Mouse (Mus musculus): ENCODE measurements around the gene Fancl. TPM values are rescaled to one million over a fixed set of nuclear protein-coding genes. Genes with fewer than 3 reads are reported as not detected.

Fancl gene
- polyA plus RNA-seq, 2 experiments: 12.3 to 23.6 TPM

- Histone ChIP-seq H3K27ac (no peak overlapping the region), H3K27me3 (ENCODE audit: control insufficient read depth, insufficient read depth, low read length) (no peaks in the 10 kb centered on the region), H3K9me3 (ENCODE audit: control insufficient read depth, low read length) (no peaks in the 10 kb centered on the region), H3K36me3 (replicated peaks; ENCODE audit: control insufficient read depth, insufficient read depth, low read depth) (no peaks in the 10 kb centered on the region), H3K4me3 (ENCODE audit: insufficient read depth in 1 of 2, low read depth in 2 of 2, low read length in 2 of 2) (no peak overlapping the region), H3K4me2 (ENCODE audit: low read depth) (peak overlapping the region; percentile 13; the same call in 1 of the 2 replicates), H3K4me1 (replicated peaks; ENCODE audit: control insufficient read depth in 2 of 2, insufficient read depth in 2 of 2, low read length in 1 of 2) (peaks cover 0 to 4% of the 10 kb centered on the region in 2 experiments; a peak in 2 of 4 replicates), H3K9ac (replicated peaks) (no peak overlapping the region)
- ATAC-seq (ENCODE audit: insufficient read depth) (peak; percentile 33; the same call in 1 of the 2 replicates), DNase-seq (ENCODE audit: low read depth in 3 of 3, low spot score in 3 of 3) (no peak)
- no peak for TF ChIP-seq CTCF (IDR thresholded peaks at IDR 0.05; ENCODE audit: low read depth)
- WGBS (ENCODE audit: insufficient replicate concordance): 52% methylated on average over 2 of the region's 2 CpGs
Measured at GRCm38 (mm10) chr11:26378074-26378473, 7.9 kb upstream of the Fancl start.

DNA sequence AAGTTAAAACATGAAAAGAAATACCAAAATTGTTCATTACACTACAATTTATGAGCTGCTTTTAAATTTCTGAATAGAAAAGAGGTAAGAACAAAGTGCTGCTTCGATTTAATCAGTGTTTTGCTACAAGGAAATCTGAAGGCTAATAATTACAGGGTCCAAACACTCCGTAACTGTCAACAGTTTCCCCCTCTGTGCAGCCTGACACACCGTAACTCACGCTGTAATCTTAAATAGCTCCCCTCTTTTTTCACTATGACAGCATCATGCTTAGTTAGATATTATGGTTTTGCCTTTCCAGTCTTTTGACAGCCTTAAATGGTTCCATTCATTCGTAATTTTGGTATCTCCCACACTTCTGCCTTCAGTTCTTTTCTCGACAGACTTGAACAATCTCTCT lies 4.4 kb upstream of the Fancl start:
- H3K27ac ChIP-seq: no peak overlapping the region
- H3K27me3 ChIP-seq (ENCODE audit: control insufficient read depth, insufficient read depth, low read length): no peaks in the 10 kb centered on the region
- WGBS (ENCODE audit: insufficient replicate concordance): 62% methylated on average over 6 of the region's 6 CpGs
- no peak overlapping the region for H3K4me2 ChIP-seq (ENCODE audit: low read depth)
- no peak overlapping the region for H3K9ac ChIP-seq (replicated peaks)
- H3K9me3 ChIP-seq (ENCODE audit: control insufficient read depth, low read length): no peaks in the 10 kb centered on the region
- DNase-seq (ENCODE audit: low read depth in 3 of 3, low spot score in 3 of 3) (no peak), ATAC-seq (ENCODE audit: insufficient read depth) (no peak)
- no peak overlapping the region for H3K4me3 ChIP-seq (ENCODE audit: insufficient read depth in 1 of 2, low read depth in 2 of 2, low read length in 2 of 2)
- peaks cover 0 to 4% of the 10 kb centered on the region in 2 experiments; a peak in 2 of 4 replicates for H3K4me1 ChIP-seq (replicated peaks; ENCODE audit: control insufficient read depth in 2 of 2, insufficient read depth in 2 of 2, low read length in 1 of 2)
- H3K36me3 ChIP-seq (replicated peaks; ENCODE audit: control insufficient read depth, insufficient read depth, low read depth): no peaks in the 10 kb centered on the region
- TF ChIP-seq EP300 (IDR thresholded peaks at IDR 0.05; ENCODE audit: low read depth): no peak
- TF ChIP-seq CTCF (IDR thresholded peaks at IDR 0.05; ENCODE audit: low read depth): no peak

DNA sequence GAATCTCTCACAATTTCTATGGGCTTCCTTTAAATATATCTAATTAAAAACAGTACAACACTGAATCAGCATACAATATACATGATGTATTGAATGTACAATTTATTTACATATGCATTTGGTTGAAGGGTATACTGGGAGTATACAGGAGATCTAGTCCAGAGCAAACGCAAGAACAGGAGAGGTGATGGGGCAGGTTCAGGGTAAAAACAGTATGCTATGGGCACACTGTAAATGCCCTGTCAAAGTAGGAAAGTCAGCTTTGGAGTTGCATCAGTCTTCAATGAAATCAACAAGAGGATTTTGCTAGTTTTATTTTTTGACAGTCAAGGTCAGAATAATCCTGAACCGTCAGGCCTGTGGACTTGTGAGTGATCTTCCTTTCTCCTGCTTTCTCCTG lies 743 bp downstream of the Fancl start:
- TF ChIP-seq CTCF (IDR thresholded peaks at IDR 0.05; ENCODE audit: low read depth): no peak
- no peak for TF ChIP-seq EP300 (IDR thresholded peaks at IDR 0.05; ENCODE audit: low read depth)
- no peaks in the 10 kb centered on the region for H3K36me3 ChIP-seq (replicated peaks; ENCODE audit: control insufficient read depth, insufficient read depth, low read depth)
- no peaks in the 10 kb centered on the region for H3K27me3 ChIP-seq (ENCODE audit: control insufficient read depth, insufficient read depth, low read length)
- 44% methylated on average over 2 of the region's 2 CpGs for WGBS (ENCODE audit: insufficient replicate concordance)
- peak overlapping the region; percentile 7; the same call in 1 of the 2 replicates for H3K27ac ChIP-seq
- DNase-seq (ENCODE audit: low read depth in 3 of 3, low spot score in 3 of 3) (no peak), ATAC-seq (ENCODE audit: insufficient read depth) (peak; percentile 32)
- peaks cover 5 to 6% of the 10 kb centered on the region in 2 experiments; a peak in 3 of 4 replicates for H3K4me1 ChIP-seq (replicated peaks; ENCODE audit: control insufficient read depth in 2 of 2, insufficient read depth in 2 of 2, low read length in 1 of 2)
- no peaks in the 10 kb centered on the region for H3K9me3 ChIP-seq (ENCODE audit: control insufficient read depth, low read length)
- peak overlapping the region; percentile 62 for H3K4me2 ChIP-seq (ENCODE audit: low read depth)
- peak overlapping the region; percentile 81 for H3K9ac ChIP-seq (replicated peaks)
- H3K4me3 ChIP-seq (ENCODE audit: insufficient read depth in 1 of 2, low read depth in 2 of 2, low read length in 2 of 2): peak overlapping the region; percentile 71 to 73

GRCm38 (mm10) chr11:26387087-26387611 lies 1.2 kb downstream of the Fancl start:
- DNase-seq (ENCODE audit: low read depth in 3 of 3, low spot score in 3 of 3) (peak; percentile 83 to 89 (median 84)), ATAC-seq (ENCODE audit: insufficient read depth) (peak; percentile 100)
- peak overlapping the region; percentile 57 for H3K27ac ChIP-seq
- H3K36me3 ChIP-seq (replicated peaks; ENCODE audit: control insufficient read depth, insufficient read depth, low read depth): no peaks in the 10 kb centered on the region
- peaks cover 5 to 6% of the 10 kb centered on the region in 2 experiments; a peak in 3 of 4 replicates for H3K4me1 ChIP-seq (replicated peaks; ENCODE audit: control insufficient read depth in 2 of 2, insufficient read depth in 2 of 2, low read length in 1 of 2)
- no peaks in the 10 kb centered on the region for H3K9me3 ChIP-seq (ENCODE audit: control insufficient read depth, low read length)
- WGBS (ENCODE audit: insufficient replicate concordance): 0% methylated on average over 42 of the region's 42 CpGs
- H3K4me2 ChIP-seq (ENCODE audit: low read depth): peak overlapping the region; percentile 62
- peak overlapping the region; percentile 71 to 73 for H3K4me3 ChIP-seq (ENCODE audit: insufficient read depth in 1 of 2, low read depth in 2 of 2, low read length in 2 of 2)
- TF ChIP-seq EP300 (IDR thresholded peaks at IDR 0.05; ENCODE audit: low read depth): no peak
- TF ChIP-seq CTCF (IDR thresholded peaks at IDR 0.05; ENCODE audit: low read depth): peak; percentile 82
- H3K9ac ChIP-seq (replicated peaks): peak overlapping the region; percentile 81
- H3K27me3 ChIP-seq (ENCODE audit: control insufficient read depth, insufficient read depth, low read length): no peaks in the 10 kb centered on the region

DNA sequence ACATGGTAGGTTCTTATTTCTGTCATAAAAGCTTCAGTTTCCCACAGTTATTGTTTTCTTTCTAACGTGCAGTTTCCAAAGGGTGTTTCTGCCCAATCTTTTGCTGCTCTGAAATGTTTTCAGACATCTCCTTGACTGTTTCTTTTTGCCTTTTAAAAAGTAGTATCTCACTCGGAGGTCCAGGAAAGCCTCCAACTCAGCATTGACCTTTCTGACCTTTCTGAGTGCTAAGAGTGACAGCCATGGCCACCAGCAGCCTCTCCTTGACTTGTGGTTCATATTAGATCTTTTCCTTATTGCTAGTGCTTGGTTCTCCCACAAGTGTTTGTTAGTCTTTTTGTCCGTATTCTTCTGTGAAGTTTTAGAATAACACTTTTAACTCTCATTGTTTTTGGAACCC lies 9.6 kb downstream of the Fancl start:
- Histone ChIP-seq H3K9me3 (ENCODE audit: control insufficient read depth, low read length) (no peaks in the 10 kb centered on the region), H3K36me3 (replicated peaks; ENCODE audit: control insufficient read depth, insufficient read depth, low read depth) (no peaks in the 10 kb centered on the region), H3K27ac (no peak overlapping the region), H3K9ac (replicated peaks) (no peak overlapping the region), H3K4me2 (ENCODE audit: low read depth) (no peak overlapping the region), H3K27me3 (ENCODE audit: control insufficient read depth, insufficient read depth, low read length) (no peaks in the 10 kb centered on the region), H3K4me1 (replicated peaks; ENCODE audit: control insufficient read depth in 2 of 2, insufficient read depth in 2 of 2, low read length in 1 of 2) (no peaks in the 10 kb centered on the region), H3K4me3 (ENCODE audit: insufficient read depth in 1 of 2, low read depth in 2 of 2, low read length in 2 of 2) (no peak overlapping the region)
- WGBS (ENCODE audit: insufficient replicate concordance): 57% methylated on average over 3 of the region's 3 CpGs
- TF ChIP-seq CTCF (IDR thresholded peaks at IDR 0.05; ENCODE audit: low read depth) (no peak), EP300 (IDR thresholded peaks at IDR 0.05; ENCODE audit: low read depth) (no peak)
- DNase-seq (ENCODE audit: low read depth in 3 of 3, low spot score in 3 of 3) (no peak), ATAC-seq (ENCODE audit: insufficient read depth) (no peak)
